12 mouse cellular contexts compared by ENCODE assay signal in the genomic region with DNA sequence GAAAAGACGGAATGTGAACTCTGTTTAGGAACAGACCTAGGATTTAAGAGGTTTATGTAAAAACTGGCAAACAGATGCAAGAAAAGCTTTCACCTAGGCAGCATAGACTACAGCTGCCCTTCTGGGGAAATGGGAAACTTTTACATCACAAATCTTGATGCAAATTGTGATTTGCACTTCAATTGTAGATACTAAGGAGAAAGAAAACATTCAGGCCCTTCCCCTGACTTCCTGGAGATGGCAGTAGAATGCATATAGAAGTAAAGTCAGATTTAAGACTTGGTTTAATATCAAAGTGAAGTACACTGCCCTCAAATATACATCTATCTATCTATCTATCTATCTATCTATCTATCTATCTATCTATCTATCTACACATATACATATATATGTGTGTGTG. TPM values are rescaled to one million over a fixed set of nuclear protein-coding genes. Genes with fewer than 3 reads are reported as not detected.
A peak's percentile ranks its signal among the peaks of the same experiment; 100 is the strongest.
DNase-seq lines count a peak whose midpoint lies in the region; ATAC-seq and TF ChIP-seq lines count a peak whose summit lies in the region.
"Had no signal": no experiment of that assay in that cellular context is flagged by ENCODE, and none has a peak within 500 bp of the region (broad histone marks: within the 10 kb centered on the region; RNA-seq: fewer than 3 reads in every experiment).

No protein-coding gene starts in this region.

- peak; percentile 70 for TF ChIP-seq CTCF in gastrocnemius, adult 2 months (IDR thresholded peaks at IDR 0.05)
- TF ChIP-seq CTCF in liver, adult 2 months (IDR thresholded peaks at IDR 0.05; ENCODE audit: low read depth, low read length): peak; percentile 9; the same call in 1 of the 2 replicates
- peak in 1 of 2 experiments; percentile 31; a peak in 2 of 4 replicates for TF ChIP-seq CTCF in CH12.LX (conservative IDR thresholded peaks at IDR 0.05 in 1 of 2, IDR thresholded peaks at IDR 0.05 in 1 of 2; ENCODE audit: low read depth in 2 of 2, low read length in 2 of 2)
- no peak for TF ChIP-seq CTCF in brain, embryonic 14.5 days (IDR thresholded peaks at IDR 0.05; ENCODE audit: borderline replicate concordance, extremely low read depth, insufficient read depth, insufficient read length)

- ATAC-seq in liver, embryonic 11.5 days (replicated peaks; ENCODE audit: low FRiP score): no peak
- ATAC-seq: forebrain, embryonic 13.5 days had no signal

- no peak overlapping the region for H3K4me2 ChIP-seq in liver, embryonic 11.5 days
- no peak overlapping the region for H3K4me2 ChIP-seq in CH12.LX (ENCODE audit: insufficient read depth, low read depth, poor library complexity, severe bottlenecking)
- H3K4me2 ChIP-seq: forebrain, embryonic 13.5 days; neural tube, embryonic 13.5 days had no signal

- WGBS in liver, adult 2 months: 98% methylated on average over 1 of the region's 1 CpGs
- 90% methylated on average over 1 of the region's 1 CpGs for WGBS in liver, embryonic 11.5 days

- H3K36me3 ChIP-seq in liver, adult 2 months (ENCODE audit: control insufficient read depth, insufficient read depth, low read length): peaks cover 62% of the 10 kb centered on the region
- H3K36me3 ChIP-seq in liver, embryonic 11.5 days (ENCODE audit: control insufficient read depth, insufficient read depth, low read length): peaks cover 21% of the 10 kb centered on the region
- H3K36me3 ChIP-seq in CH12.LX (replicated peaks in 1 of 2; ENCODE audit: control insufficient read depth in 1 of 2, insufficient read depth in 1 of 2, low read length in 1 of 2): peaks cover 35 to 88% of the 10 kb centered on the region in 2 experiments

- no peaks in the 10 kb centered on the region for H3K9me3 ChIP-seq in liver, embryonic 11.5 days (ENCODE audit: control insufficient read depth, low read length)
- H3K9me3 ChIP-seq in CH12.LX (replicated peaks; ENCODE audit: low read length): no peaks in the 10 kb centered on the region
- H3K9me3 ChIP-seq: forebrain, embryonic 13.5 days; heart, embryonic 10.5 days; neural tube, embryonic 13.5 days had no signal

- intact Hi-C loops in gastrocnemius, adult 2 months (cut with DNase I): no loop called here

- DNase-seq in gastrocnemius, adult 2 months: no peak
- DNase-seq in gastrocnemius, adult 18-20 months (ENCODE audit: low spot score): no peak
- no peak for DNase-seq in liver, adult 2 months (ENCODE audit: extremely low read depth, low read depth, low spot score)
- DNase-seq in liver, embryonic 11.5 days (ENCODE audit: low spot score): no peak
- no peak for DNase-seq in CH12.LX (ENCODE audit: extremely low read depth)
- peak; percentile 46 for DNase-seq in brain, embryonic 14.5 days (ENCODE audit: low read depth)
- DNase-seq in cerebellum, adult 9-10 months: no peak
- DNase-seq in adrenal gland, postnatal 36 days: no peak
- DNase-seq: cerebellum, postnatal 25 days had no signal

- H3K79me2 ChIP-seq in liver, adult 2 months (ENCODE audit: control insufficient read depth, insufficient read depth, low read length): no peaks in the 10 kb centered on the region
- H3K79me2 ChIP-seq in CH12.LX (replicated peaks; ENCODE audit: control insufficient read depth, extremely low read depth, insufficient read depth, poor library complexity, severe bottlenecking): no peaks in the 10 kb centered on the region; the same call in 1 of the 2 replicates

- H3K9ac ChIP-seq in liver, adult 2 months (ENCODE audit: low read depth, low read length): no peak overlapping the region
- no peak overlapping the region for H3K9ac ChIP-seq in liver, embryonic 11.5 days (ENCODE audit: low read depth, low read length)
- H3K9ac ChIP-seq in CH12.LX (ENCODE audit: insufficient read depth, low read depth): no peak overlapping the region
- H3K9ac ChIP-seq: forebrain, embryonic 13.5 days; neural tube, embryonic 13.5 days had no signal

- TF ChIP-seq RAD21 in CH12.LX (IDR thresholded peaks at IDR 0.05; ENCODE audit: low read depth, low read length): peak; percentile 25

- H3K27me3 ChIP-seq in liver, adult 2 months (ENCODE audit: control insufficient read depth, insufficient read depth, low read length): no peaks in the 10 kb centered on the region
- no peaks in the 10 kb centered on the region for H3K27me3 ChIP-seq in liver, embryonic 11.5 days (replicated peaks; ENCODE audit: control insufficient read depth, insufficient read depth, low read length)
- no peaks in the 10 kb centered on the region for H3K27me3 ChIP-seq in CH12.LX (replicated peaks)
- H3K27me3 ChIP-seq: forebrain, embryonic 13.5 days; neural tube, embryonic 13.5 days had no signal

- H3K4me3 ChIP-seq in gastrocnemius, adult 2 months: no peak overlapping the region
- H3K4me3 ChIP-seq in liver, adult 2 months (ENCODE audit: insufficient read depth, low read depth, low read length): no peak overlapping the region
- no peak overlapping the region for H3K4me3 ChIP-seq in liver, embryonic 11.5 days (ENCODE audit: low read depth, low read length)
- H3K4me3 ChIP-seq in CH12.LX (replicated peaks in 1 of 3; ENCODE audit: low read depth in 2 of 3, low read length in 2 of 3, poor library complexity in 1 of 3): no peak overlapping the region
- H3K4me3 ChIP-seq: forebrain, embryonic 13.5 days; heart, embryonic 10.5 days; neural tube, embryonic 13.5 days had no signal

- TF ChIP-seq EP300 in CH12.LX (IDR thresholded peaks at IDR 0.05; ENCODE audit: low read length): no peak

- in situ Hi-C loops in CH12.LX (cut with MboI; ENCODE audit: low pct_ligation_motif_present, low pct_unique_long_range_greater_than_20kb, low sequenced_read_pairs): no loop called here

- TF ChIP-seq POLR2A in liver, adult 2 months (IDR thresholded peaks at IDR 0.05; ENCODE audit: extremely low read depth, insufficient read depth, low read length): no peak
- TF ChIP-seq POLR2A in CH12.LX (IDR thresholded peaks at IDR 0.05; ENCODE audit: low read depth, low read length): no peak
- TF ChIP-seq POLR2A in brain, embryonic 14.5 days (IDR thresholded peaks at IDR 0.05; ENCODE audit: borderline replicate concordance, extremely low read depth, insufficient read depth, insufficient read length, poor library complexity, severe bottlenecking): no peak

- dilution Hi-C loops in CH12.LX (cut with MboI; ENCODE audit: extremely low pct_ligation_motif_present, extremely low pct_unique_long_range_greater_than_20kb, low sequenced_read_pairs): no loop called here

- H3K4me1 ChIP-seq in liver, adult 2 months (ENCODE audit: control insufficient read depth, insufficient read depth, low read length): no peaks in the 10 kb centered on the region
- no peaks in the 10 kb centered on the region for H3K4me1 ChIP-seq in liver, embryonic 11.5 days (replicated peaks; ENCODE audit: control insufficient read depth, insufficient read depth, low read length)
- H3K4me1 ChIP-seq in CH12.LX (ENCODE audit: control insufficient read depth in 1 of 2, insufficient read depth in 2 of 2): no peaks in the 10 kb centered on the region
- H3K4me1 ChIP-seq: forebrain, embryonic 13.5 days; heart, embryonic 10.5 days; neural tube, embryonic 13.5 days had no signal

- H3K27ac ChIP-seq in gastrocnemius, adult 2 months: no peak overlapping the region
- H3K27ac ChIP-seq in liver, adult 2 months (replicated peaks; ENCODE audit: insufficient read depth, low read depth, low read length): no peak overlapping the region
- no peak overlapping the region for H3K27ac ChIP-seq in liver, embryonic 11.5 days (ENCODE audit: low read depth, low read length)
- no peak overlapping the region for H3K27ac ChIP-seq in CH12.LX (ENCODE audit: insufficient read depth, low read depth)
- H3K27ac ChIP-seq: forebrain, embryonic 13.5 days; heart, embryonic 10.5 days; neural tube, embryonic 13.5 days had no signal

TF ChIP-seq in CH12.LX, 34 proteins besides CTCF, POLR2A, EP300 and RAD21:
- peak; percentile 39 for TF ChIP-seq SMC3 (IDR thresholded peaks at IDR 0.05; ENCODE audit: low read depth, low read length)
- no peak for TF ChIP-seq CHD2 (IDR thresholded peaks at IDR 0.05; ENCODE audit: low read length)
- no peak for TF ChIP-seq GABPA (IDR thresholded peaks at IDR 0.05; ENCODE audit: insufficient replicate concordance, low read depth, low read length)
- no peak for TF ChIP-seq SIN3A (IDR thresholded peaks at IDR 0.05; ENCODE audit: low read length)
- TF ChIP-seq RCOR1 (conservative IDR thresholded peaks at IDR 0.05; ENCODE audit: low read depth, low read length): no peak
- TF ChIP-seq POLR2AphosphoS2 (IDR thresholded peaks at IDR 0.05; ENCODE audit: low read depth, low read length): no peak
- TF ChIP-seq TCF12 (IDR thresholded peaks at IDR 0.05; ENCODE audit: low read depth, low read length): no peak

RNA-seq across cellular contexts. Expression of a gene that starts 21.8 kb away (rescaled TPM):
- 1 to 10 TPM; 4.7 to 7.1 TPM for total RNA-seq in gastrocnemius, adult 2 months (2021)
- 1 to 10 TPM; 4.5 to 5.3 TPM for total RNA-seq in gastrocnemius, adult 18-20 months (2021)
- total RNA-seq in liver, adult 2 months (2014; rRNA removed): 12.3 and 13.0 TPM in 2 replicates
- 1.7 and 2.0 TPM in 2 replicates for polyA plus RNA-seq in liver, adult 2 months (2012; rRNA removed)
- 23.1 and 24.9 TPM in 2 replicates for polyA plus RNA-seq in liver, embryonic 11.5 days (2014; fragmentation: Nextera tagmentation; extraction: Ambion mirVana)
- total RNA-seq in CH12.LX (2012; rRNA removed): 13.3 and 13.6 TPM in 2 replicates
- total RNA-seq in CH12.LX (2014; rRNA removed): 23.1 and 28.2 TPM in 2 replicates
- 14.9 and 15.8 TPM in 2 replicates for polyA plus RNA-seq in CH12.LX (2012; ENCODE audit: insufficient read length, low read depth)
- polyA plus RNA-seq in brain, embryonic 14.5 days (2012; rRNA removed): 9.1 and 9.2 TPM in 2 replicates
- total RNA-seq in adrenal gland, postnatal 36 days (2021): 10 to 100 TPM; 12.9 to 15.3 TPM

RNA-seq across cellular contexts. Expression of a gene that starts 33.9 kb away (rescaled TPM):
- 10 to 100 TPM; 28.0 to 52.6 TPM for total RNA-seq in gastrocnemius, adult 2 months (2021)
- 10 to 100 TPM; 29.4 to 53.6 TPM for total RNA-seq in gastrocnemius, adult 18-20 months (2021)
- total RNA-seq in liver, adult 2 months (2014; rRNA removed): 14.0 and 16.1 TPM in 2 replicates
- polyA plus RNA-seq in liver, adult 2 months (2012; rRNA removed): 13.0 and 13.5 TPM in 2 replicates
- polyA plus RNA-seq in liver, embryonic 11.5 days (2014; fragmentation: Nextera tagmentation; extraction: Ambion mirVana): 153 and 159 TPM in 2 replicates
- total RNA-seq in CH12.LX (2012; rRNA removed): 0.08 and 0.13 TPM in 2 replicates
- 0.26 TPM in 1 of 2 replicates, not detected in the other for total RNA-seq in CH12.LX (2014; rRNA removed)
- polyA plus RNA-seq in CH12.LX (2012; ENCODE audit: insufficient read length, low read depth): 0.16 TPM in 1 of 2 replicates, not detected in the other
- 93.5 and 132 TPM in 2 replicates for polyA plus RNA-seq in brain, embryonic 14.5 days (2012; rRNA removed)
- 100 to 1,000 TPM; 396 to 515 TPM for total RNA-seq in adrenal gland, postnatal 36 days (2021)

Comparison
In these comparisons a context has a peak if more than half of its experiments do, and no peak if none do; other contexts are left out.
1. RNA of a gene that starts 33.9 kb away (total RNA-seq): 396 to 515 TPM in adrenal gland, postnatal 36 days, 29.4 to 53.6 TPM in gastrocnemius, adult 18-20 months, 28.0 to 52.6 TPM in gastrocnemius, adult 2 months and 14.0 to 16.1 TPM in liver, adult 2 months; 0.08 to 0.26 TPM in CH12.LX; every median in the first group is over 10 times any median in the second.